Mouse (Mus musculus) left cerebral cortex, adult 11 months (tissue): ENCODE data around the gene Cabp2.
"Not testable (repeated sequence)": the region's sequence is repeated elsewhere in the genome, so short reads cannot be mapped to it uniquely, and the experiment has no call there.

Experiments
- DNase-seq: peaks from one replicate; pipeline ENCODE4 v3.0.0; 2022; ENCODE audit warnings: low spot score

Gene Cabp2

DNA sequence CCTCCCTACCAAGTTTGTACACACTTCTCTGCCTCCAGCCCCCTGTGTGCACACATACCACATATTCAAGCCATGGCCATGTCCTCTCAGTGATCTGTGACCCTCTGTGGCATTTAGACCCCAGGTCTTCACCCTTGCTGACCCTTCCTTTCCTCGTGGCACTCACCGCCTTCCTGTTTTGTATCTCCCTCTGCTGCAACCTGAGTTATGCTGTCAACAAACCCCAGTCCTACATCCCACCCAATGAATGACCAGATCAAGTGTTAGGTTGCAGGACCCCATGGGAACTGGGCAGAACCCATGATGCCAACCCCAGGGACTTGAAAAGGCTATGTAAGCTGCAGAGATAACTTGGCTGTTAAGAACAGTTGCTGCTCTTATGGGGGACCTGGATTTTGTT is 20.7 kb downstream of the Cabp2 start:
- DNase-seq, result no peak

DNA sequence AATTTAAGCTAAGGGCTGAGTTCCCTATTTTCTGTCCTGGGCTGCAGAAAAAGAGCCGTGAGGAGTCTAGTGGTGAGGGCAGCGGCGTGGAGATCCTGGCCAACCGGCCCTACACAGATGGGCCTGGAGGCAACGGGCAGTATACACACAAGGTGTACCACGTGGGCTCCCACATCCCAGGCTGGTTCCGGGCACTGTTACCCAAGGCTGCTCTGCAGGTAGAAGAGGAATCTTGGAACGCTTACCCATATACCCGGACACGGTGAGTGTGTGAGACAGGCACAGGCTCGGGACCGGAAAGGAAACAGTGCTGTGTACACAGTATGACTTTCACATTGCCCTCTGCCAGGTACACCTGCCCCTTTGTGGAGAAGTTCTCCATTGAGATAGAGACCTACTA is 21.2 kb downstream of the Cabp2 start:
- no peak for DNase-seq

DNA sequence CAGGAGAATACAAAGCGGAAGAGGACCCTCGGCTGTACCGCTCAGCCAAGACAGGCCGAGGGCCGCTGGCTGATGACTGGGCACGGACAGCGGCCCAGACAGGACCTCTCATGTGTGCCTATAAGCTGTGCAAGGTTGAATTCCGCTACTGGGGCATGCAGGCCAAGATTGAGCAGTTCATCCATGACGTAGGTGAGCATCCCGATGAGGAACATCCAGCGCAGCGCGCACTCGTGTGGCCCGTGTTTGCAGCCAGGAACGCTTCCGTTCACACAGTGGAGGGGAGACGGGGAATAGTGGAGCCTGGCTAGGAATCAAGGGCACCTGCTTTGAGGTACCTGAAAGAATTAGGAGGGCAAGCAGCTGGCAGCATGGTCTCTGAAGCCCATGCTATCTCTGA is 21.9 kb downstream of the Cabp2 start:
- DNase-seq, result no peak

DNA sequence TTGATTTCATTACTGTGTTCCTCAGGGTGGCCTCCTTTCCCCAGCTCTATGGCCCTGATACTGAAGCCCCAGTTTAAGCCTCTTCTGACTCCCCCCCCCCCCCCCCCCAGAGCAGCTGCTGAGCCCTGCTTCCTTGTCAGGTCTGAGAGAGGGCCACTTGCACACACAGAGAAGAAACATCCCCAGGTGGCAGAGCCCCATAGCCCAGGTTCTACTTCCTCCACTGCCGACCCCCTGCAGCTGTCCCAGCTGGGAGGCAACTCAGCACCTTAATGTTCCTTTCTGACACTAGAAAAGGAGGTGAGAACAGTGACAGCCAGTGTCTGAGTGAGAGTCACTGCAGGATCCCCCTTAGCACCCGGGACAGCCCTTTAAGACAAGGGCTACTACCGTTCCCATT is 22.4 kb downstream of the Cabp2 start:
- no peak for DNase-seq

DNA sequence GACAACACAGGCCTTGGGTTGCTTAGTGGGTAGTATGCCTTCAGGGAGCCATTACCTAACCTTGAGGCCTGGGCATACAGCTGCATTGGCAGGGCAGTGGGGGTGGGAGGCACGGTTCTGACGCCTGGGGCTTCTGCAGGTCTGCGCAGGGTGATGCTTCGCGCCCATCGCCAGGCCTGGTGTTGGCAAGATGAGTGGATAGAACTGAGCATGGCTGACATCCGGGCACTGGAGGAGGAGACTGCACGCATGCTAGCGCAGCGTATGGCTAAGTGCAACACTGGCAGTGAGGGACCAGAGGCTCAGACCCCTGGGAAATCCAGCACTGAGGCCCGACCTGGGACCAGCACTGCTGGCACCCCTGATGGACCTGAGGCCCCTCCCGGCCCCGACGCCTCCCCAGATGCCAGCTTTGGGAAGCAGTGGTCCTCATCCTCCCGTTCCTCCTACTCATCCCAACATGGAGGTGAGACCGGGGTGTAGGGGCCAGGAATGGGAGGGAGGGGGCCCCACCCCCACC is 23.4 kb downstream of the Cabp2 start:
- DNase-seq, result no peak

DNA sequence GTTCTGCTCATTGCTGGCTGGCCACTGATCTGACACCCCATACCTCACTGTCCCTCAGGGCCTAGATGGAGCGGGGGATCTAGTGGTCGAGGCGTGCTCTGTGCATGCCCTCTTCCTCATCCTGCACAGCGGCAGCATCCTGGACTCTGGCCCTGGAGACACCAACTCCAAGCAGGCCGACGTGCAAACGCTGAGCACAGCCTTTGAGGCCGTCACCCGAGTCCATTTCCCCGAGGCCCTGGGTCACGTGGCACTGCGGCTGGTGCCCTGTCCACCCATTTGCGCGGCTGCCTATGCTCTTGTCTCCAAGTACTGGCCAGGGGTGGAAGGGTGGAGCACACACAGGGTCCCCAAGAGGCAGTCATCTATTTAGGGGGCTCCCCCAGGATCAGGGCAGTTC is 25.3 kb downstream of the Cabp2 start:
- DNase-seq, result no peak

DNA sequence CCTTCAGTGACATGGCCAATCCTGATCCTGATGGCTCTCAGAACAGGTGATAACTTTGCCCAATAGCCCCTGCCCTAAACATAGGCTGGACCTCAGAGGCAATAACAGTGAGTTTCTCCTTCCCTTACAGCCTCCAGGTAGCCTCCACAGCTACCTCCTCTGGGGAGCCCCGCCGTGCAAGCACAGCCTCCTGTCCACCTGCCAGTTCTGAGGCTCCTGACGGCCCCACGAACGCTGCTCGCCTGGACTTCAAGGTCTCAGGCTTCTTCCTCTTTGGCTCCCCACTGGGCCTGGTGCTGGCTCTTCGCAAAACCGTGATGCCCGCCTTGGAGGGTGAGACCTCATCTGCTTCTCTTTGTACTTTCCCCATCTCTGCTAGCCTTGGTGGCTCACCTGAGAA is 27.2 kb downstream of the Cabp2 start:
- no peak for DNase-seq

DNA sequence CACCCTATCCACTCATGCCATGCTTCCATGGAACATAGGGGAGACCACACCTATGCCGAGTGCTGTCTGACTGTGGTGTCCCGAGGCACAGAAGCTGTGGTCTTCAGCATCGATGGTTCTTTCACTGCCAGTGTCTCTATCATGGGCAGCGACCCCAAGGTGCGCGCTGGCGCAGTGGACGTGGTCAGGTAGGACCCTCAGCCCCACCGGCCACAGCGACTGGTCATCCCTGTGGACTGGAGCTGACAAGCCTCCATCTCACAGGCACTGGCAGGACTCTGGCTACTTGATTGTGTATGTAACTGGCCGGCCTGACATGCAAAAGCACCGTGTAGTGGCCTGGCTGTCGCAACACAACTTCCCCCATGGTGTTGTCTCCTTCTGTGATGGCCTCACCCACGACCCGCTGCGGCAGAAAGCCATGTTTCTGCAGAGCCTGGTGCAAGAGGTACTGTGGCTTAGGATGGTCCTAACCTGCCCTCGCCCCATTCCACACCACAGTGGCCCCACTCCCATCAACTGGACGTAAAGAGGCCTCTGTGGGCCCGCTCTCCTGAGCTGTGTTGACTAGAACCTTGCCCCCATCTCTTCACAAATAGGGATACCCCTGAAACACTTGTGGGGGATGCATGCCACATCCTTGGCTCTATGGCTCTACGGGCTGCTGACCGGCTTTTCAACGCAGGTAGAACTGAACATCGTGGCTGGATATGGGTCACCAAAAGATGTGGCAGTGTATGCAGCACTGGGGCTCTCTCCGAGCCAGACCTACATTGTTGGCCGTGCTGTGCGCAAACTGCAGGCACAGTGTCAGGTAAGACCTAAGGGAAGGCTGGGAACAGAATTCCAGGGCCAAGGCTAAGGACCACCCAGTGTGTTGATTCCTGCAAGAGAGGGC is 30.9 kb downstream of the Cabp2 start:
- DNase-seq, result no peak

DNA sequence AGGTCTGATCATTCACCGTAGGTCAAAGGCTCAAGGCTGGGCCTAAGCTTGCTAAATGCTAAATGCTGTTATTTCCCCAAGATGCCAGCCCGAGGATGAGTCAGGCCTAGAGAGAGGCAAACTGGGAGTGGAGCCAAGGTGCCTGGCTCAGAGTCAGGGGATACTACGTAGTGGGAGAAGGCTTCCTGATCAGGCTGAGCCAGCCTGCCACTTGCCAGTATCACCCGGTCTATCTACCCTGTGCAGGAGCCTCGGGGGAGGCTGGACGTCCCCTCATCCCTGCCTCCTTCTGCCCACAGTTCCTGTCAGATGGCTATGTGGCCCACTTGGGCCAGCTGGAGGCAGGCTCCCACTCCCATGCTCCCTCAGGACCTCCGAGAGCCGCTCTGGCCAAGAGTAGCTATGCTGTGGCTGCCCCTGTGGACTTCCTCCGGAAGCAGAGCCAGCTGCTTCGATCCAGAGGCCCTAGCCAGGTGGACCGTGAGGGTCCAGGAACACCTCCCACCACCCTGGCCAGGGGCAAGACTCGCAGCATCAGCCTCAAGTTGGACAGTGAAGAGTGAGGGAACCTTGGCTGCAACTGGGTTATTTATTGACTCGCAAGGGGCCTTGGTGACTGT is 31.9 kb downstream of the Cabp2 start:
- peak; percentile 64 for DNase-seq

DNA sequence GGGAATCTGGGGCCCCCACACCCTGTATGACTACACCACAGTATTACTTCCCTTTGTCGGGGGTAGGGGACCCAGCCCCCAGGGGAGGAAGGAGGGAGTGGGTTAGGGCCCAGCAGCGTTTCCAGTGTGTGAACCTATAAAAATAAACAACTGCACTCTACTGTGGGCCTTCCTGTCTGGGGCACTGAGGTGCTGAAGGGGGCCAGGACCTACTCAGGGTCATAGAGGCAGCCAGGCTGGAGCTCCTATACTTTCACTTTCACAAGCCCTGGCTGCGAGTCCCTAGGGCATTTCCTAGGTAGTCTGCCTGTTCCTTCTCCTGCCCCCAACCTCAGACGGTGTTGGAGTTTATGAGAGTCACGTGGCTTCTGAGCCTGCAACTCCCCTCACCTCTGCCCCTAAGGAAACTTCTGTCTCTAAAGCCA is 32.4 kb downstream of the Cabp2 start:
- no peak for DNase-seq

DNA sequence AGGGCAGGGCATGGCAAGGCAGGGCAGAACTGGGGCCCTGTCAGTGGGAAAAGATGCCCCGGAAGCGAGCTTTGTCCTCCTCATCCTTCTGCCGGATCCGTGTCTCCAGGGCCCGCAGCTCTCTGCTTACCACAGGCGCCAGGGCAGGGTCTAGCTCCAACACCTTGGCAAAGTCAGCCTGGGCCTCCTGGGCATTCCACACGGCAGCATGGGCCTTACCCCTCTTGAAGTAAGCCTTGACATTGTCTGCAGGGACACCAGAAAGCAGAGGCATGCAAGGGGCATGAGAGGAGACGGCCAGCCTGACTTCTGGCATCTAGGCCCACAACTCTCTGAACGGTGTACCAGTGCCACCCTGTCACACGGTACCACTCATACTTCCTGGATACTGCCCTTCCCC is 33.2 kb downstream of the Cabp2 start:
- no peak for DNase-seq

DNA sequence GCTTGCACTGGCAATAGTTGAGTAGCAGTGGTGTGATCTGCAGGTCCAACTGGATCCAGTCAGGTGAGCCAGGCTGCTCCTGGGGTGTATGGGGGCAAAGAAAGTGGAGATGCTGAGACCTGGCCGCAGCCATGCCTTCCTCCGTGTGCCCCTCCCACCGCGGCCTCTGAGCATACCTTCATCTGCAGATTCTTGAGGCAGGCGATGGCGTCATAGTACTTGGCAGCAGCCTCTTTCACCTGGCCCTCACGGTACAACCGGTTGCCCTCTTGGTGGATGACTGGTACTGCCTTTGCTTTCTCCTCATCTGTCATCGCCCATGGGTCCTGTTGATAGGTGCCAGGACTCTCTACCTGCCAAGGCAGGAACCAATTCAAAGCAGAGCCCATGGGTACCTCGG is 33.8 kb downstream of the Cabp2 start:
- DNase-seq, result no peak

DNA sequence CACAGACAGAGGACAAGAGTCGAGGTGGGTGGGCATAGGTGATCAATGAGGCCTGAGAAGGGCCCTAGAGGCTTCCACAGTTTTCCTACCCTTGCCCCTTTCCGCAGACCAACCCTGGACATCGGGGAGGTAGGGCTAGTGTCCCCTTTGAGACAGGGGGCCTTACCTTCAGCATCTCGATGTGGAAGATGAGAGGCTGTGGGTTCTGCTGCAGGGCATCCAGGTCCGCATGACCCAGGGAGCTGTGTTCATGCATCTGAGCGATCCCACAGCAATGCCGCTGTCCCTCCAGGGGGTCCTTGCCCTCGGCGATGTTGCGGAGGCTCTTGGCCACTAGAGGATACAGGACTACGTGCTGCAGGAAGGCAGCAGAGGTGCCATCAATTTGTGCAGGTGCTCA is 34.4 kb downstream of the Cabp2 start:
- no peak for DNase-seq

DNA sequence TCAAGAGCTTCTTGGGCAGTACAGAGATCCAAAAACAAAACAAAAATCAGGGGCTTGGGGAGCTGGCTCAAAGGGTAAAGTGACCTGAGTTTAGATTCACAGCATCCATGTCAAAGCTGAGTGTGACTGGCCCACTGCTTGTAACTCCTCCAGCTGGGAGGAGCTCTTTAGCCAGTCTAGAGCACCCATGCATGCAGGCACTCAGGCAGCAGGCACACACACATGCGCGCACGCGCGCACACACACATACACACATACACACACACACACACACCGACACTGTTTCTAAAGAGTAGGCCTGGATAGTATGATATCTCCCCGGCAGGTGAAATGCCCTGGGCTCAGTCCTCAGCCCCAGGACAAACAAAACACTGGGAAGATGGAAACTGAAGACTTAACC is 35.6 kb downstream of the Cabp2 start:
- no peak for DNase-seq

DNA sequence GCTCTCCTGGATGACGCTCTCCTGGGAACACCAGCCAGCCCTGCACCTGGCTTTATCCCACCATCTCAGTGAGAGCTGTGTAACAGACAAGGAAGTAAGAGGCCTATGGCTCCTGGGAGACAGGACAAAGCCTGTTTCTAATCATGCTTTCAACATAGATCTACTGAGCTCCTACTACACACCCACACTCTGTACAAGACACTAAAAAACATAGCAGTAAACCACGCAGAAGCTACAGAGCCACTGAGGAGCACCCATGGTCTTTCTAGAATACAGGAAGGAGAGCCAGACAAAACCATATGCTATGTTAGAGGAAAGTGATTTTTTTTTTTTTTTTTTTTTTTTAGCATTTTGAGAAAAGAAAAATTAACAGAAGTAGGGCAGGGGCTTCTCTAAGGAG is 37.0 kb downstream of the Cabp2 start:
- DNase-seq, result no peak

DNA sequence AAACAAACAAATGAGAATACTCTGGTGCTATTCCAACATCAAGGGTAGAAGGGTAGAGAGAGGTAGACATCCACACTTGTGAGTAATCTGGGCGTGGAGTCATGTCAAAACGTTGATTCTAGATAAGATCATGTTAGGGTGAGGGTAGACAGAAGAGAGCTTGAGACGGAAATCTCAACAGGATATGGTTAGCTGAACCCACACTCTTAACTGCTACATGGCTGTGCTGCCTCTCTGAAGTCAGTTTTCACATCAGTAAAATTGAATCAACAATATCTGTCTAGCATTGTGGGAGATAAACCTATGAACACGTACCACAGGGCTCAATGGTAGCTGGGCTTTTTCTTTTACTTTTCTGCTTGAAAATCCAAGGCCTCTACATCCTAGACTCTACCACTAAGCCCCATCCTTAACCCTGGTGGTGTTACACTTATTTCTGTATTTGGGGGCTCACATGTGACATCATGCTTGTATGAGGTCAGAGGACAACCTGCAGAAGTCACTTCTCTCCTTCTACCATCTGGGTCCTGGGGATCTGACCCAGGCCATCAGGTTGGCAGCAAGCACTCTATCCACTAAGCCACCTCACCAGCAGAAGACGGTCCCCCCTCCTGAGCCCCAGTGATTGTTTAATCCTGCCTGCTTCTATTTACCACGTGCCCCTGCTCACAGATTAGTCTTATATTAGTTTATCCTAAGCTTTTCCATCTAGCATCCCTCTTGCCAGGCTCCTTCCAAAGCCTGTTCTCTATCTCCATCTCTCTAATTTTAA is 38.5 kb downstream of the Cabp2 start:
- no peak for DNase-seq

DNA sequence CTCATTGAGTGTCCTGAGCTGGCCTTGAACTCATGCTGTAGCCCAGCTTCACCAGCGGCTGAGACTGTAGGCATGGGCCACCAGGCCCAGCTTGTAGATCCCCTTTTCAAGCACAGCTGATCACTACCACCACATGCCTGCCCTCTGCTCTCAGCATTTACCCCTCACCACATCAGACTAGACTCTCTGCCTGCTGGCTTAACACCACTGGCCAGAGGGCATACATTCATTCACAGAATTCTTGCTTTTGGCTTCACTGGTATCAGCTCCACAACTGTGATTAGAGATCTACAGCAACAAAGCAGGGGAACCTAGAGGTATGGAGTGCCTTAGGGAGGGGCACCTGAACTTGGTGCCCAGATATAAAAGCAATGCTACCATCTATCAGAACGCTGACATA is 39.1 kb downstream of the Cabp2 start:
- DNase-seq, result no peak

DNA sequence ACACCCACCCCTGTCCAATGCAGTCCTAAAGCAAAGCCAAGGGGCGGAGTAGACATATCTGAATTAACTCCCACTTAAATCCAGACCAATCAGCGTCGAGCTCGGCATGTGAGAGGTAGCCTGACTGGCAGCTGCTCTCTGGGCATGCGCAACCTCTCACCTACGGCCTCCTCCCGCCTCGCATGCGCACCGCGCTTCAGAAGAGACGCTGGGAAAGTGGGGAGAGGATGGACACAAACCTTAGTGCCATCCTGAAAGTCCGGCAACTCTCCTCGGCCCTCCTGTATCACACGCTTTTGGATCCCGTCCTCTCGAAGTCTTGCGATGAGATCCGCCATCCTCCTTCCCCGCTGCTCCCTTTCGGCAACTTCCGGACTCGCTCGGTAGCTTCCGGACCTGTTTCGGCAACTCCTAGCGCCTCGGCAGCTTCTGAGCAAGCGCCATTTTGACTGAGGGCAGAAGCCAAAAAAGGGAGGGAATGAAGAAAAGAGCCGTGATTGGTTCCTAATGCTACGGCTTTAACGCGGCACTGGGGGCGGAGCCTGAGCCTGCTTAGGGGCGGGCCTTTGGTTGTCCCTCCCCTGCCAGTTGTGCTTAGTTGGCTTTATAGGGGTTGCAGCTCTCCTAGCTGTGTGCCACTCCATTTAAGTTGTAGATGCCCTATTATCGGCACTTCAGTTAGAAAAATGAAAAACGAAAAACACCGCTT is 39.9 kb downstream of the Cabp2 start:
- peak; percentile 96 for DNase-seq

DNA sequence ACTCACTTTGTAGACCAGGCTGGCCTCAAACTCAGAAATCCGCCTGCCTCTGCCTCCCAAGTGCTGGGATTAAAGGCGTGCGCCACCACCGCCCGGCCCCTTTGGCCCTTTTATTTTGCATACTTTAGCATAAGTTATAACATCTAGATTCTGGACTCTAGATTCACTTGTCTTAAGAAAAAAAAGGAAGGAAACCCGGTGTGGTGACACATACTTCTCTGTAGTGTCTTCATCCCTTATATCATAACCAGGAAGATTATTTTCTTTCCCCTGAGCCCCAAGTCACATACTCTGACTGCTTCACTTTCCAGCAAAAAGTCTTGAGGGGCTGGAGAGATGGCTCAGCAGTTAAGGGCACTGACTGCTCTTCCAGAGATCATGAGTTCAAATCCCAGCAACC is 40.5 kb downstream of the Cabp2 start:
- not testable (repeated sequence) for DNase-seq

DNA sequence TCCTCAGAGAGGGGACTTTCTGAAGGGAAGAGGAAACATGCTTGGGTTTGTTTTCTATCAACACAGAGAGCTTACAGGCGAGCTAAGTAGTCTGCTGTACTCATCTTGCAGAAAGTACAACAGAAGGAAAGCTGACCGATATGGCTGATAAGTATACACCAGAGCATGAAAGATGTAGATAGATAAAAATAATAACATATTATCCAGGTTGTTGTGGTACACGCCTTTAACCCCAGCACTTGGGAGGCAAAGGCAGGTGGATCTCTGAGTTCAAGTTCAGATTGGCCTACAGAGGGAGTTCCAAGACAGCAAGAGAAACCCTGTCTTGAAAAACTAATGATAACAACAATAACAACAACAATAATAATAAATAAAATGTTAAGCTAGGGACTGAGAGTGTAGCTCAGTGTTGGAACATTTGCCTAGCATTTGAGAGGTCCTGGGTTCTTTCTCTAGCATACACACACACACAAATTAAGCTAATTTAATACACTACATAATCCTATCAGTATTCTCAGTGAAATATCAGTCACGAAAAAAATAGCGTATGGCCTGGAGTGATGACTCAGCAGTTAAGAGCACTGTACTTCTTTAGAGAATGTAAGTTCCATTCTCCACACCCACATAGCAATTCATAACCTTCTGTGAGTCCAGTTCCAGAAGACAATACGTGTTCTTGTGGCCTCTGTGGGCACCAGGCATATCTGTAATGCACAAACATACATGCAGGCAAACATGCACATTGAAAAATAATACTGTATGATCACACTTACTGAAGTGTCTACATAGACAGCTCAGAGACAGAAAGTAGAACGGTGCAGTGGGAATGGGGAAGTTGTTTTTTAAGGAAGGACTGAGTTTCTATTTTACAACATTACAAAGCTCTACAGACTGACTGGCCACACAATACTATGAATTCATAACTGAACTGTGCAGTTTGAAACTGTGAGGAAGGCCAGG is 41.3 kb downstream of the Cabp2 start:
- no peak for DNase-seq

DNA sequence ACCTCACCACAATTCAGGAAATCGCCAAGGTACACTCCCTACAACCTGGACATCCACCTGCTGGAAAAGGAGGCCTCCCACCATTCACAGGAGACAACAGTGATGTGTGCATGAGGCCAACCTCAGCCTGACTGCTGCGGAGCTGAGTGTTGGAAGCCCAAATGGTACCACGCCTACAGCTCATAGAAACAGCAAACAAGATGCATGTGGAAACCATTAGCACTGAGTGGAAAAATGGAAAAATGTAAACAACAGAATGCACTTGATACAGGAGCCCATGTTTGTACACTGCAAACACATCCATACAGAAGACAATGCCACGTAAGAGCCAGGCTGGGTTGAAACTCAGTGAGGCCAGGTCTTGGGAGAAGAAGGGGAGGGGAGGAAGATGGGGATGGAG is 43.1 kb downstream of the Cabp2 start:
- no peak for DNase-seq
